Mouse (Mus musculus): ENCODE data around the gene Olfr270.

Gene Olfr270

GRCm38 (mm10) chr4:52964247-52964646 is at the start of gene Olfr270:
Gene Olfr270 (plus strand): TSS chr4:52964547.
- no peak for DNase-seq (ENCODE audit: low spot score)

GRCm38 (mm10) chr4:52916659-52917310 is 47.6 kb upstream of the Olfr270 start:
- DNase-seq (ENCODE audit: low spot score) = no peak

GRCm38 (mm10) chr4:52917311-52917688 is 47.0 kb upstream of the Olfr270 start:
- DNase-seq (ENCODE audit: low spot score) = no peak

GRCm38 (mm10) chr4:52919078-52919477 is 45.3 kb upstream of the Olfr270 start, which contains the start of gene Olfr272:
Gene Olfr272 (minus strand): TSS chr4:52919178.
- no peak for DNase-seq (ENCODE audit: low spot score)

GRCm38 (mm10) chr4:52930480-52930879 is 33.9 kb upstream of the Olfr270 start:
- DNase-seq (ENCODE audit: low spot score) = no peak

GRCm38 (mm10) chr4:52946665-52947064 is 17.7 kb upstream of the Olfr270 start:
- no peak for DNase-seq (ENCODE audit: low spot score)

- no peak for DNase-seq (ENCODE audit: low spot score)
Observed at GRCm38 (mm10) chr4:52949005-52949404, 15.3 kb upstream of the Olfr270 start.

- DNase-seq (ENCODE audit: low spot score) = no peak
Observed at GRCm38 (mm10) chr4:52958693-52959092, 5.7 kb upstream of the Olfr270 start.

GRCm38 (mm10) chr4:52985216-52985615 is 20.9 kb downstream of the Olfr270 start:
- DNase-seq (ENCODE audit: low spot score) = no peak

GRCm38 (mm10) chr4:52986266-52986665 is 21.9 kb downstream of the Olfr270 start:
- no peak for DNase-seq (ENCODE audit: low spot score)

GRCm38 (mm10) chr4:52989248-52989647 is 24.9 kb downstream of the Olfr270 start, which contains the start of gene Nipsnap3a:
Gene Nipsnap3a (plus strand): TSS chr4:52989272.
- no peak for DNase-seq (ENCODE audit: low spot score)

GRCm38 (mm10) chr4:52999449-52999848 is 35.1 kb downstream of the Olfr270 start:
- DNase-seq (ENCODE audit: low spot score) = no peak

GRCm38 (mm10) chr4:53000154-53000553 is 35.8 kb downstream of the Olfr270 start:
- DNase-seq (ENCODE audit: low spot score) = no peak

- DNase-seq (ENCODE audit: low spot score) = no peak
Observed at GRCm38 (mm10) chr4:53009183-53009582, 44.8 kb downstream of the Olfr270 start.

GRCm38 (mm10) chr4:53009871-53010270 is 45.5 kb downstream of the Olfr270 start:
- DNase-seq (ENCODE audit: low spot score) = no peak

- DNase-seq (ENCODE audit: low spot score) = peak; percentile 89
Observed at GRCm38 (mm10) chr4:53011732-53012361, 47.5 kb downstream of the Olfr270 start, which contains the start of gene Nipsnap3b. Gene Nipsnap3b (plus strand): TSS chr4:53011880.

- DNase-seq (ENCODE audit: low spot score) = no peak
Observed at GRCm38 (mm10) chr4:53014421-53014820, 50.1 kb downstream of the Olfr270 start.

GRCm38 (mm10) chr4:53015024-53015423 is 50.7 kb downstream of the Olfr270 start:
- DNase-seq (ENCODE audit: low spot score) = no peak

- no peak for DNase-seq (ENCODE audit: low spot score)
Observed at GRCm38 (mm10) chr4:53018392-53018791, 54.0 kb downstream of the Olfr270 start.
